Mouse (Mus musculus) right cerebral cortex, adult 2 months (tissue): ENCODE measurements around the gene Nanos2.

ENCODE experiments used
- DNase-seq, 2 experiments: peaks; one replicate each; pipeline ENCODE4 v3.0.0; 2021 to 2022; ENCODE audit warnings: low spot score in 2 of 2

Nanos2 gene

GRCm38 (mm10) chr7:19016042-19016441 is 28.8 kb downstream of the Nanos2 start:
- no peak for DNase-seq

- no peak for DNase-seq
These were observed 30.7 kb downstream of the Nanos2 start for GRCm38 (mm10) chr7:19017909-19018308.

GRCm38 (mm10) chr7:19021048-19021447 is 33.8 kb downstream of the Nanos2 start:
- no peak for DNase-seq

- no peak for DNase-seq
These were observed 35.2 kb downstream of the Nanos2 start for GRCm38 (mm10) chr7:19022189-19022958.

GRCm38 (mm10) chr7:19023357-19023814 is 36.2 kb downstream of the Nanos2 start, which contains the start of gene Foxa3:
TSS of gene Foxa3 (minus strand) at chr7:19023538.
- no peak for DNase-seq

GRCm38 (mm10) chr7:19024096-19024506 is 36.9 kb downstream of the Nanos2 start, which contains the start of gene Sympk:
TSS of gene Sympk (plus strand) at chr7:19024377.
- peak; percentile 91 to 93 for DNase-seq

GRCm38 (mm10) chr7:19024581-19025255 is 37.5 kb downstream of the Nanos2 start:
- no peak for DNase-seq

- DNase-seq: no peak
These were observed 40.9 kb downstream of the Nanos2 start for GRCm38 (mm10) chr7:19028067-19028466.

- no peak for DNase-seq
These were observed 42.0 kb downstream of the Nanos2 start for GRCm38 (mm10) chr7:19029084-19029653.

- no peak for DNase-seq
These were observed 44.4 kb downstream of the Nanos2 start for GRCm38 (mm10) chr7:19031641-19032040.
